Mouse (Mus musculus) limb, embryonic 12.5 days (tissue): Measurements from ENCODE around the gene Sema6c. TPM values are rescaled to one million over a fixed set of nuclear protein-coding genes. Genes with fewer than 3 reads are reported as not detected.

Experiments used
- ATAC-seq: fragments of 200-750 bp; cut with Nextera tagmentation; 2 replicates; pipeline ENCODE4 v1.8.0; 2017; ENCODE audit warnings: low read depth, moderate TSS enrichment; ENCODE audit not compliant: insufficient number of reproducible peaks, insufficient read depth, low FRiP score, low TSS enrichment
- H3K27ac ChIP-seq: fragments of 300-500 bp; sonication (generic); 2 replicates; pipeline ENCODE4 v1.5.1; 2016; ENCODE audit warnings: mild to moderate bottlenecking, moderate library complexity
- H3K27me3 ChIP-seq: fragments of 300-500 bp; sonication (generic); 2 replicates; pipeline ENCODE4 v1.6.1; 2016; ENCODE audit warnings: mild to moderate bottlenecking, moderate library complexity
- H3K36me3 ChIP-seq: fragments of 300-500 bp; sonication (generic); 2 replicates; pipeline ENCODE4 v1.6.1; 2016; ENCODE audit warnings: mild to moderate bottlenecking, moderate library complexity
- H3K4me1 ChIP-seq: fragments of 300-500 bp; sonication (generic); replicated peaks from 2 replicates; pipeline ENCODE4 v1.6.1; 2016
- H3K4me2 ChIP-seq: fragments of 300-500 bp; sonication (generic); 2 replicates; pipeline ENCODE4 v1.6.1; 2016; ENCODE audit warnings: mild to moderate bottlenecking, moderate library complexity
- H3K4me3 ChIP-seq: fragments of 300-500 bp; sonication (generic); replicated peaks from 2 replicates; pipeline ENCODE4 v1.5.1; 2016; ENCODE audit warnings: mild to moderate bottlenecking
- H3K9ac ChIP-seq: fragments of 300-500 bp; sonication (generic); replicated peaks from 2 replicates; pipeline ENCODE4 v1.6.1; 2016; ENCODE audit warnings: mild to moderate bottlenecking, moderate library complexity
- H3K9me3 ChIP-seq: fragments of 300-500 bp; sonication (generic); 2 replicates; pipeline ENCODE4 v1.6.1; 2016; ENCODE audit warnings: mild to moderate bottlenecking, moderate library complexity
- WGBS: fragments of 180-500 bp; shearing (Covaris S2); methylation state at CpG from one replicate; pipeline ENCODE4 v1.1.7; 2016; 5-methylcytosine and 5-hydroxymethylcytosine counted together
- microRNA-seq: library from miRNA; unstranded; fragments of <30 nt; microRNA quantifications from one replicate; pipeline ENCODE4, GENCODE M21; 2017
- polyA plus RNA-seq: library from polyadenylated mRNA; unstranded; fragments of >200 nt; fragmentation: Nextera tagmentation; extraction: Ambion mirVana; gene quantifications from 2 replicates; pipeline ENCODE4 v1.2.1, GENCODE M21; 2016

The Sema6c gene
- polyA plus RNA-seq, 1 experiment from 2014 or later, result 23.7 TPM

- Histone ChIP-seq H3K4me1 (peaks cover 6% of the 10 kb centered on the region), H3K4me2 (peak overlapping the region; percentile 68), H3K27me3 (no peaks in the 10 kb centered on the region), H3K36me3 (peaks cover 62% of the 10 kb centered on the region), H3K4me3 (peak overlapping the region; percentile 73), H3K9me3 (no peaks in the 10 kb centered on the region), H3K27ac (peak overlapping the region; percentile 100), H3K9ac (peak overlapping the region; percentile 91; the same call in 1 of the 2 replicates)
- ATAC-seq, result no peak; the same call in 1 of the 2 replicates
- WGBS, result 21% methylated on average over 4 of the region's 4 CpGs
These were observed 56.5 kb downstream of the Sema6c start for GRCm38 (mm10) chr3:95216655-95217254.

GRCm38 (mm10) chr3:95217255-95218134 lies 57.2 kb downstream of the Sema6c start, which contains the start of gene Gabpb2:
Gene Gabpb2 (minus strand): TSS chr3:95217916.
- peaks cover 6% of the 10 kb centered on the region for H3K4me1 ChIP-seq
- H3K4me3 ChIP-seq, result peak within 1 kb of the TSS; percentile 73
- H3K27me3 ChIP-seq, result no peaks in the 10 kb centered on the region
- H3K36me3 ChIP-seq, result peaks cover 59% of the 10 kb centered on the region
- H3K4me2 ChIP-seq, result peak within 1 kb of the TSS; percentile 68
- H3K9me3 ChIP-seq, result no peaks in the 10 kb centered on the region
- H3K9ac ChIP-seq, result peak within 1 kb of the TSS; percentile 91
- under 1% methylated on average over 56 of the region's 56 CpGs for WGBS
- peak within 1 kb of the TSS; percentile 100 for H3K27ac ChIP-seq
- ATAC-seq, result peak; percentile 90

GRCm38 (mm10) chr3:95218466-95219137 lies 58.3 kb downstream of the Sema6c start:
- Histone ChIP-seq H3K9me3 (no peaks in the 10 kb centered on the region), H3K27ac (peak overlapping the region; percentile 100), H3K9ac (peak overlapping the region; percentile 91; the same call in 1 of the 2 replicates), H3K36me3 (peaks cover 65% of the 10 kb centered on the region), H3K27me3 (no peaks in the 10 kb centered on the region), H3K4me3 (peak overlapping the region; percentile 73), H3K4me1 (peaks cover 6% of the 10 kb centered on the region), H3K4me2 (peak overlapping the region; percentile 68)
- no peak for ATAC-seq
- WGBS, result 80% methylated on average over 6 of the region's 6 CpGs

GRCm38 (mm10) chr3:95223041-95223440 lies 62.8 kb downstream of the Sema6c start:
- Histone ChIP-seq H3K27me3 (no peaks in the 10 kb centered on the region), H3K9me3 (no peaks in the 10 kb centered on the region), H3K36me3 (peaks cover 67% of the 10 kb centered on the region), H3K27ac (no peak overlapping the region), H3K4me3 (no peak overlapping the region), H3K9ac (no peak overlapping the region), H3K4me1 (peaks cover 14% of the 10 kb centered on the region), H3K4me2 (no peak overlapping the region)
- ATAC-seq, result no peak
- WGBS, result 94% methylated on average over 2 of the region's 2 CpGs

Small RNAs within 50 kb of the gene (microRNA-seq; reads per million reads assigned to microRNA genes)
- not detected for gene Mir8099-1

Other genes with a start within 250 kb of the Sema6c start
- gene Selenbp1, start 227.4 kb upstream of the Sema6c start, polyA plus RNA-seq, result 28.9 TPM in 2 replicates
- gene Rfx5, start 206.4 kb upstream of the Sema6c start, polyA plus RNA-seq, result 13.1 and 15.3 TPM in 2 replicates
- 26.6 and 28.1 TPM in 2 replicates for gene Pi4kb, start 185.7 kb upstream of the Sema6c start, polyA plus RNA-seq
- 34.7 and 35.0 TPM in 2 replicates for gene Zfp687, start 145.0 kb upstream of the Sema6c start, polyA plus RNA-seq
- gene Psmd4, start 117.8 kb upstream of the Sema6c start, polyA plus RNA-seq, result 306 and 310 TPM in 2 replicates
- 24.2 and 30.5 TPM in 2 replicates for gene Pip5k1a, start 53.5 kb upstream of the Sema6c start, polyA plus RNA-seq
- 241 and 245 TPM in 2 replicates for gene Vps72, start 49.4 kb upstream of the Sema6c start, polyA plus RNA-seq
- 1.0 and 1.4 TPM in 2 replicates for gene Tmod4, start 36.0 kb upstream of the Sema6c start, polyA plus RNA-seq
- 80.7 and 83.6 TPM in 2 replicates for gene Scnm1, start 26.4 kb upstream of the Sema6c start, polyA plus RNA-seq
- gene Lysmd1, start 26.4 kb upstream of the Sema6c start, polyA plus RNA-seq, result 16.6 and 18.0 TPM in 2 replicates
- 1.7 and 2.2 TPM in 2 replicates for gene Tnfaip8l2, start 18.1 kb upstream of the Sema6c start, polyA plus RNA-seq
- 15.0 and 15.9 TPM in 2 replicates for gene Gabpb2, start 57.5 kb downstream of the Sema6c start, polyA plus RNA-seq
- gene Cdc42se1, start 68.3 kb downstream of the Sema6c start, polyA plus RNA-seq, result 75.3 and 76.0 TPM in 2 replicates
- gene Mllt11, start 71.7 kb downstream of the Sema6c start, polyA plus RNA-seq, result 14.8 and 16.2 TPM in 2 replicates
- gene Gm128, start 81.1 kb downstream of the Sema6c start, polyA plus RNA-seq, result 0.54 and 0.59 TPM in 2 replicates
- 0.75 and 1.7 TPM in 2 replicates for gene Bnipl, start 90.7 kb downstream of the Sema6c start, polyA plus RNA-seq
- gene Mindy1, start 120.9 kb downstream of the Sema6c start, polyA plus RNA-seq, result 36.4 and 38.7 TPM in 2 replicates
- gene Prune1, start 121.6 kb downstream of the Sema6c start, polyA plus RNA-seq, result 25.2 and 25.9 TPM in 2 replicates
- 1.8 and 1.9 TPM in 2 replicates for gene Anxa9, start 146.7 kb downstream of the Sema6c start, polyA plus RNA-seq
- 158 and 170 TPM in 2 replicates for gene Cers2, start 154.3 kb downstream of the Sema6c start, polyA plus RNA-seq
- gene Setdb1, start 196.7 kb downstream of the Sema6c start, polyA plus RNA-seq, result 63.7 and 67.2 TPM in 2 replicates
- gene 4930558C23Rik, start 242.4 kb downstream of the Sema6c start, polyA plus RNA-seq, result not detected in 2 replicates